Mouse (Mus musculus) lung, adult 2 months (tissue): ENCODE data around the gene Dpp6.

Experiments used
- CTCF ChIP-seq: fragments of 200-500 bp; IDR thresholded peaks from 2 replicates; pipeline ENCODE4 v1.5.1; 2011; ENCODE audit warnings: mild to moderate bottlenecking, low read length, control low read depth; ENCODE audit not compliant: insufficient read depth
- POLR2A ChIP-seq: fragments of 200-500 bp; IDR thresholded peaks from 2 replicates; pipeline ENCODE4 v1.6.1; 2011; ENCODE audit warnings: low read depth, mild to moderate bottlenecking, control low read depth, low read length, borderline replicate concordance; ENCODE audit errors: extremely low read depth

GRCm38 (mm10) chr5:27711461-27712192 is 894.6 kb downstream of the Dpp6 start:
- TF ChIP-seq CTCF (no peak), POLR2A (no peak)
